Mouse (Mus musculus): ENCODE measurements around the gene Sema5b. TPM values are rescaled to one million over a fixed set of nuclear protein-coding genes. Genes with fewer than 3 reads are reported as not detected.

Sema5b gene
- polyA plus RNA-seq (2016; fragmentation: Nextera tagmentation; extraction: Ambion mirVana): 2.0 and 3.4 TPM in 2 replicates

GRCm38 (mm10) chr16:35541117-35541641 lies at the start of gene Sema5b:
Gene Sema5b (plus strand): TSS chr16:35541145.
- Histone ChIP-seq H3K4me3 (peak within 1 kb of the TSS; percentile 62), H3K27ac (peak within 1 kb of the TSS; percentile 63), H3K36me3 (no peaks in the 10 kb centered on the region), H3K27me3 (ENCODE audit: low read depth, poor library complexity, severe bottlenecking) (peaks cover 98% of the 10 kb centered on the region), H3K9me3 (replicated peaks) (no peaks in the 10 kb centered on the region), H3K4me1 (peaks cover 25% of the 10 kb centered on the region)
- DNase-seq (ENCODE audit: low spot score): peak; percentile 84
- under 1% methylated on average over 52 of the region's 54 CpGs for WGBS

- DNase-seq (ENCODE audit: low spot score): no peak
- Histone ChIP-seq H3K27me3 (ENCODE audit: low read depth, poor library complexity, severe bottlenecking) (no peaks in the 10 kb centered on the region), H3K9me3 (replicated peaks) (no peaks in the 10 kb centered on the region; the same call in 1 of the 2 replicates), H3K4me1 (no peaks in the 10 kb centered on the region), H3K36me3 (no peaks in the 10 kb centered on the region), H3K4me3 (no peak overlapping the region), H3K27ac (no peak overlapping the region)
- WGBS: 89% methylated on average over 3 of the region's 3 CpGs
These were observed 40.6 kb upstream of the Sema5b start for GRCm38 (mm10) chr16:35500342-35500741.

- Histone ChIP-seq H3K4me1 (no peaks in the 10 kb centered on the region), H3K4me3 (no peak overlapping the region), H3K36me3 (no peaks in the 10 kb centered on the region), H3K27ac (no peak overlapping the region), H3K27me3 (ENCODE audit: low read depth, poor library complexity, severe bottlenecking) (no peaks in the 10 kb centered on the region), H3K9me3 (replicated peaks) (no peaks in the 10 kb centered on the region; the same call in 1 of the 2 replicates)
- 71% methylated on average over 4 of the region's 4 CpGs for WGBS
- no peak for DNase-seq (ENCODE audit: low spot score)
These were observed 39.7 kb upstream of the Sema5b start for GRCm38 (mm10) chr16:35501106-35501760.

- H3K9me3 ChIP-seq (replicated peaks): no peaks in the 10 kb centered on the region; the same call in 1 of the 2 replicates
- WGBS: 93% methylated on average over 11 of the region's 11 CpGs
- H3K27ac ChIP-seq: no peak overlapping the region
- H3K27me3 ChIP-seq (ENCODE audit: low read depth, poor library complexity, severe bottlenecking): no peaks in the 10 kb centered on the region
- DNase-seq (ENCODE audit: low spot score): no peak
- H3K4me3 ChIP-seq: no peak overlapping the region
- H3K4me1 ChIP-seq: no peaks in the 10 kb centered on the region
- H3K36me3 ChIP-seq: no peaks in the 10 kb centered on the region
These were observed 38.5 kb upstream of the Sema5b start for GRCm38 (mm10) chr16:35502456-35502855.

GRCm38 (mm10) chr16:35504266-35504665 lies 36.7 kb upstream of the Sema5b start:
- Histone ChIP-seq H3K27ac (no peak overlapping the region), H3K27me3 (ENCODE audit: low read depth, poor library complexity, severe bottlenecking) (no peaks in the 10 kb centered on the region), H3K4me1 (peaks cover 4% of the 10 kb centered on the region), H3K4me3 (no peak overlapping the region), H3K9me3 (replicated peaks) (no peaks in the 10 kb centered on the region; the same call in 1 of the 2 replicates), H3K36me3 (no peaks in the 10 kb centered on the region)
- DNase-seq (ENCODE audit: low spot score): no peak
- 84% methylated on average over 8 of the region's 8 CpGs for WGBS

GRCm38 (mm10) chr16:35505786-35506185 lies 35.2 kb upstream of the Sema5b start:
- WGBS: 95% methylated on average over 4 of the region's 4 CpGs
- Histone ChIP-seq H3K9me3 (replicated peaks) (no peaks in the 10 kb centered on the region), H3K27ac (no peak overlapping the region), H3K4me1 (peaks cover 12% of the 10 kb centered on the region), H3K4me3 (no peak overlapping the region), H3K27me3 (ENCODE audit: low read depth, poor library complexity, severe bottlenecking) (no peaks in the 10 kb centered on the region), H3K36me3 (no peaks in the 10 kb centered on the region)
- no peak for DNase-seq (ENCODE audit: low spot score)

GRCm38 (mm10) chr16:35508581-35508980 lies 32.4 kb upstream of the Sema5b start:
- 91% methylated on average over 6 of the region's 6 CpGs for WGBS
- no peak overlapping the region for H3K27ac ChIP-seq
- H3K36me3 ChIP-seq: no peaks in the 10 kb centered on the region
- H3K4me3 ChIP-seq: no peak overlapping the region
- DNase-seq (ENCODE audit: low spot score): no peak
- H3K4me1 ChIP-seq: peaks cover 12% of the 10 kb centered on the region
- no peaks in the 10 kb centered on the region for H3K27me3 ChIP-seq (ENCODE audit: low read depth, poor library complexity, severe bottlenecking)
- no peaks in the 10 kb centered on the region for H3K9me3 ChIP-seq (replicated peaks)

- H3K4me3 ChIP-seq: no peak overlapping the region
- H3K36me3 ChIP-seq: no peaks in the 10 kb centered on the region
- no peaks in the 10 kb centered on the region for H3K27me3 ChIP-seq (ENCODE audit: low read depth, poor library complexity, severe bottlenecking)
- H3K9me3 ChIP-seq (replicated peaks): no peaks in the 10 kb centered on the region
- H3K4me1 ChIP-seq: peaks cover 12% of the 10 kb centered on the region
- peak overlapping the region; percentile 20; the same call in 1 of the 2 replicates for H3K27ac ChIP-seq
- DNase-seq (ENCODE audit: low spot score): no peak
- WGBS: 50% methylated on average over 11 of the region's 11 CpGs
These were observed 31.4 kb upstream of the Sema5b start for GRCm38 (mm10) chr16:35509331-35510070.

- Histone ChIP-seq H3K4me3 (no peak overlapping the region), H3K9me3 (replicated peaks) (no peaks in the 10 kb centered on the region), H3K4me1 (peaks cover 29% of the 10 kb centered on the region), H3K36me3 (no peaks in the 10 kb centered on the region), H3K27me3 (ENCODE audit: low read depth, poor library complexity, severe bottlenecking) (no peaks in the 10 kb centered on the region), H3K27ac (no peak overlapping the region)
- 68% methylated on average over 21 of the region's 21 CpGs for WGBS
- DNase-seq (ENCODE audit: low spot score): no peak
These were observed 24.9 kb upstream of the Sema5b start for GRCm38 (mm10) chr16:35515977-35516612.

- H3K4me1 ChIP-seq: peaks cover 29% of the 10 kb centered on the region
- WGBS: 53% methylated on average over 23 of the region's 23 CpGs
- H3K36me3 ChIP-seq: no peaks in the 10 kb centered on the region
- H3K27me3 ChIP-seq (ENCODE audit: low read depth, poor library complexity, severe bottlenecking): no peaks in the 10 kb centered on the region
- DNase-seq (ENCODE audit: low spot score): peak; percentile 49
- peak overlapping the region; percentile 68; the same call in 1 of the 2 replicates for H3K27ac ChIP-seq
- no peaks in the 10 kb centered on the region for H3K9me3 ChIP-seq (replicated peaks)
- no peak overlapping the region for H3K4me3 ChIP-seq
These were observed 22.7 kb upstream of the Sema5b start for GRCm38 (mm10) chr16:35517976-35518951.

GRCm38 (mm10) chr16:35519245-35519644 lies 21.7 kb upstream of the Sema5b start:
- no peak for DNase-seq (ENCODE audit: low spot score)
- WGBS: 66% methylated on average over 7 of the region's 7 CpGs
- Histone ChIP-seq H3K27me3 (ENCODE audit: low read depth, poor library complexity, severe bottlenecking) (no peaks in the 10 kb centered on the region), H3K4me1 (peaks cover 29% of the 10 kb centered on the region), H3K4me3 (no peak overlapping the region), H3K27ac (peak overlapping the region; percentile 53; the same call in 1 of the 2 replicates), H3K9me3 (replicated peaks) (no peaks in the 10 kb centered on the region), H3K36me3 (no peaks in the 10 kb centered on the region)

- H3K4me3 ChIP-seq: no peak overlapping the region
- H3K27me3 ChIP-seq (ENCODE audit: low read depth, poor library complexity, severe bottlenecking): no peaks in the 10 kb centered on the region
- H3K27ac ChIP-seq: no peak overlapping the region
- peaks cover 4% of the 10 kb centered on the region for H3K4me1 ChIP-seq
- 84% methylated on average over 4 of the region's 4 CpGs for WGBS
- no peaks in the 10 kb centered on the region for H3K9me3 ChIP-seq (replicated peaks)
- no peak for DNase-seq (ENCODE audit: low spot score)
- no peaks in the 10 kb centered on the region for H3K36me3 ChIP-seq
These were observed 16.7 kb upstream of the Sema5b start for GRCm38 (mm10) chr16:35524200-35524599.
